Mouse (Mus musculus): ENCODE measurements around the gene Smg6.

DNA sequence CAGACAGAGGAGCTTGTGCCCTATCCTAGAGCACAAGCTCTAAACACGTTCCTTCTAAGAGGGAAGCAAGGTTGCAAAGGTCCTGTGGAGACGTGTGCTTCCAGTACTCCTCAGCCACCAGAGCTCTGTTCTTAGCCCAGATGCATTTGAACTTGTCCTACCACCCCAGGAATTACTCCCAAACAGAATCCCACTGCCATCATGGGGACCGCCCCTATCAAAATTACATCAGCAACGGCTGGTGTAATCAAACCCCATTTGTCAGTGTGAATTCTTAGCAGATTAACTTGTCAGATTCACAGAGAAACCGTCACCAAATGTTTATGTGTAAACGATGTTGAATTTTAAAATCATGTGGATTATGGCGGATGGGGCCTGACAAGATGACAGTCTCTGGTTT is 235.3 kb downstream of the Smg6 start:
- TF ChIP-seq POLR2A (IDR thresholded peaks at IDR 0.05; ENCODE audit: borderline replicate concordance, extremely low read depth, insufficient read depth, insufficient read length, poor library complexity, severe bottlenecking) (no peak), CTCF (IDR thresholded peaks at IDR 0.05; ENCODE audit: borderline replicate concordance, extremely low read depth, insufficient read depth, insufficient read length) (no peak)

Data from brain, embryonic 14.5 days (tissue).